ENCODE assay signal across 24 mouse cellular contexts in the genomic region with DNA sequence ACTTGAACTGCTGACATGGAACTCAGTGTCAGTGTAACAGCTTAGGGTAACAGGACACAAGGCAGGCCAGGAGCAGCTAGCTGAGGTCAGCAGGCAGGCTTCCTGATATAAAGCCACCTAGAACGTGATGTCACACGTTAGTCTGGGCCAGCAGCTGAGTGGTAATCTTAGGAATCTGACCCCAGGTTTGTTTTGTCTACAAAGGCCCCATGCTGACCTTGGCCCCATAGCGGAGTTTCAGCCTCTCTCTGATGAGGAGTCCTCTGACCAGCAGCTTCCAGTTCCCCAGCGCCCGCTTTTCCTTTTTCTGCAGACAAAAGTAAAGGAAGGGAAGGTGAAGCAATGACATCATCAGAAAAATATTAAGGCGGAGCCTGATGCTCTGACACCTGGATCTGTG. TPM values are rescaled to one million over a fixed set of nuclear protein-coding genes. Genes with fewer than 3 reads are reported as not detected.
DNase-seq lines count a peak whose midpoint lies in the region; ATAC-seq and TF ChIP-seq lines count a peak whose summit lies in the region.
"Had no signal": no experiment of that assay in that cellular context is flagged by ENCODE, and none has a peak within 500 bp of the region (broad histone marks: within the 10 kb centered on the region; RNA-seq: fewer than 3 reads in every experiment).

No protein-coding gene starts in this region.

- no peak overlapping the region for H3K4me3 ChIP-seq in hindbrain, embryonic 10.5 days
- no peak overlapping the region for H3K4me3 ChIP-seq in hindbrain, embryonic 16.5 days (ENCODE audit: low read length)
- no peak overlapping the region for H3K4me3 ChIP-seq in liver, adult 2 months (ENCODE audit: insufficient read depth, low read depth, low read length)
- no peak overlapping the region for H3K4me3 ChIP-seq in intestine, postnatal 0 days (ENCODE audit: low read depth, low read length)
- no peak overlapping the region for H3K4me3 ChIP-seq in midbrain, embryonic 15.5 days
- H3K4me3 ChIP-seq in forebrain, embryonic 15.5 days: no peak overlapping the region
- H3K4me3 ChIP-seq: embryonic facial prominence, embryonic 12.5 days; embryonic facial prominence, embryonic 15.5 days; heart, embryonic 12.5 days; heart, embryonic 15.5 days had no signal

- no peaks in the 10 kb centered on the region for H3K27me3 ChIP-seq in hindbrain, embryonic 10.5 days (ENCODE audit: insufficient read depth, poor library complexity, severe bottlenecking)
- no peaks in the 10 kb centered on the region for H3K27me3 ChIP-seq in hindbrain, embryonic 16.5 days (replicated peaks; ENCODE audit: control insufficient read depth, insufficient read depth, low read length)
- no peaks in the 10 kb centered on the region for H3K27me3 ChIP-seq in liver, adult 2 months (ENCODE audit: control insufficient read depth, insufficient read depth, low read length)
- no peaks in the 10 kb centered on the region for H3K27me3 ChIP-seq in intestine, postnatal 0 days (replicated peaks; ENCODE audit: control insufficient read depth, insufficient read depth, low read length)
- H3K27me3 ChIP-seq in midbrain, embryonic 15.5 days (replicated peaks): no peaks in the 10 kb centered on the region
- H3K27me3 ChIP-seq in forebrain, embryonic 15.5 days: no peaks in the 10 kb centered on the region
- H3K27me3 ChIP-seq: embryonic facial prominence, embryonic 12.5 days; embryonic facial prominence, embryonic 15.5 days; heart, embryonic 12.5 days; heart, embryonic 15.5 days had no signal

- peaks cover 20% of the 10 kb centered on the region for H3K4me1 ChIP-seq in hindbrain, embryonic 10.5 days (replicated peaks)
- H3K4me1 ChIP-seq in hindbrain, embryonic 16.5 days (ENCODE audit: control insufficient read depth, insufficient read depth, low read depth, low read length): no peaks in the 10 kb centered on the region
- H3K4me1 ChIP-seq in liver, adult 2 months (ENCODE audit: control insufficient read depth, insufficient read depth, low read length): peaks cover 3% of the 10 kb centered on the region; the same call in 1 of the 2 replicates
- no peaks in the 10 kb centered on the region for H3K4me1 ChIP-seq in intestine, postnatal 0 days (replicated peaks; ENCODE audit: control insufficient read depth, insufficient read depth, low read length)
- H3K4me1 ChIP-seq in midbrain, embryonic 15.5 days: no peaks in the 10 kb centered on the region
- H3K4me1 ChIP-seq in forebrain, embryonic 15.5 days: no peaks in the 10 kb centered on the region
- H3K4me1 ChIP-seq: embryonic facial prominence, embryonic 12.5 days; embryonic facial prominence, embryonic 15.5 days had no signal

- H3K27ac ChIP-seq in hindbrain, embryonic 10.5 days: peak overlapping the region; percentile 29; the same call in 1 of the 2 replicates
- H3K27ac ChIP-seq in hindbrain, embryonic 16.5 days (ENCODE audit: low read depth, low read length): no peak overlapping the region
- H3K27ac ChIP-seq in liver, adult 2 months (replicated peaks; ENCODE audit: insufficient read depth, low read depth, low read length): no peak overlapping the region
- H3K27ac ChIP-seq in intestine, postnatal 0 days (ENCODE audit: low read depth, low read length): peak overlapping the region; percentile 28; the same call in 1 of the 2 replicates
- H3K27ac ChIP-seq in midbrain, embryonic 15.5 days: no peak overlapping the region
- no peak overlapping the region for H3K27ac ChIP-seq in forebrain, embryonic 15.5 days (replicated peaks)
- H3K27ac ChIP-seq: embryonic facial prominence, embryonic 12.5 days; embryonic facial prominence, embryonic 15.5 days; heart, embryonic 15.5 days; hindbrain, embryonic 14.5 days had no signal

- peaks cover 95% of the 10 kb centered on the region for H3K36me3 ChIP-seq in hindbrain, embryonic 10.5 days
- H3K36me3 ChIP-seq in hindbrain, embryonic 16.5 days (ENCODE audit: control insufficient read depth, insufficient read depth, low read length): peaks cover 39% of the 10 kb centered on the region
- peaks cover 27% of the 10 kb centered on the region for H3K36me3 ChIP-seq in liver, adult 2 months (ENCODE audit: control insufficient read depth, insufficient read depth, low read length)
- peaks cover 66% of the 10 kb centered on the region for H3K36me3 ChIP-seq in intestine, postnatal 0 days (ENCODE audit: control insufficient read depth, insufficient read depth)
- H3K36me3 ChIP-seq in midbrain, embryonic 15.5 days (replicated peaks): peaks cover 50% of the 10 kb centered on the region; the same call in 1 of the 2 replicates
- H3K36me3 ChIP-seq in forebrain, embryonic 15.5 days: peaks cover 55% of the 10 kb centered on the region

- no peaks in the 10 kb centered on the region for H3K9me3 ChIP-seq in hindbrain, embryonic 10.5 days
- no peaks in the 10 kb centered on the region for H3K9me3 ChIP-seq in hindbrain, embryonic 16.5 days (ENCODE audit: control insufficient read depth, low read length)
- H3K9me3 ChIP-seq in intestine, postnatal 0 days (ENCODE audit: control insufficient read depth): no peaks in the 10 kb centered on the region
- H3K9me3 ChIP-seq in midbrain, embryonic 15.5 days: no peaks in the 10 kb centered on the region
- H3K9me3 ChIP-seq in forebrain, embryonic 15.5 days: no peaks in the 10 kb centered on the region
- H3K9me3 ChIP-seq: embryonic facial prominence, embryonic 12.5 days; embryonic facial prominence, embryonic 15.5 days; heart, embryonic 12.5 days; heart, embryonic 15.5 days had no signal

- DNase-seq in hindbrain, embryonic 10.5 days (ENCODE audit: low spot score): no peak
- peak; percentile 44 for DNase-seq in liver, adult 2 months (ENCODE audit: extremely low read depth, low read depth, low spot score)
- no peak for DNase-seq in liver
- DNase-seq in 416B (ENCODE audit: low read depth): peak; percentile 16
- DNase-seq: adrenal gland, postnatal 10 days; cerebellum, adult 11 months; cerebellum, adult 2 months; cerebellum, adult 9-11 months; cerebellum, postnatal 25 days; gastrocnemius, postnatal 25 days; heart, adult 18-20 months; heart, postnatal 10 days; heart, postnatal 36 days had no signal

- no peak for ATAC-seq in hindbrain, embryonic 16.5 days
- peak; percentile 52 for ATAC-seq in intestine, postnatal 0 days
- ATAC-seq in midbrain, embryonic 15.5 days (replicated peaks): no peak
- no peak for ATAC-seq in forebrain, embryonic 15.5 days (replicated peaks)
- ATAC-seq: activated CD4-positive, CD25-positive, alpha-beta regulatory T cell, adult 4 months; forebrain, embryonic 14.5 days had no signal

- WGBS in hindbrain, embryonic 10.5 days: 70% methylated on average over 6 of the region's 6 CpGs
- WGBS in hindbrain, embryonic 16.5 days: 75% methylated on average over 6 of the region's 6 CpGs
- WGBS in liver, adult 2 months: 68% methylated on average over 6 of the region's 6 CpGs
- WGBS in intestine, postnatal 0 days: 56% methylated on average over 6 of the region's 6 CpGs
- WGBS in midbrain, embryonic 15.5 days: 70% methylated on average over 6 of the region's 6 CpGs
- 77% methylated on average over 6 of the region's 6 CpGs for WGBS in forebrain, embryonic 15.5 days

- no peak overlapping the region for H3K4me2 ChIP-seq in hindbrain, embryonic 16.5 days (ENCODE audit: low read length)
- H3K4me2 ChIP-seq in intestine, postnatal 0 days (replicated peaks; ENCODE audit: low read depth): no peak overlapping the region
- no peak overlapping the region for H3K4me2 ChIP-seq in midbrain, embryonic 15.5 days
- H3K4me2 ChIP-seq in forebrain, embryonic 15.5 days (replicated peaks): no peak overlapping the region
- H3K4me2 ChIP-seq: embryonic facial prominence, embryonic 12.5 days; embryonic facial prominence, embryonic 15.5 days; heart, embryonic 12.5 days; heart, embryonic 15.5 days; hindbrain, embryonic 14.5 days had no signal

- no peak overlapping the region for H3K9ac ChIP-seq in hindbrain, embryonic 16.5 days (ENCODE audit: low read depth, low read length)
- no peak overlapping the region for H3K9ac ChIP-seq in liver, adult 2 months (ENCODE audit: low read depth, low read length)
- H3K9ac ChIP-seq in intestine, postnatal 0 days (ENCODE audit: low read depth, low read length): no peak overlapping the region
- no peak overlapping the region for H3K9ac ChIP-seq in midbrain, embryonic 15.5 days
- no peak overlapping the region for H3K9ac ChIP-seq in forebrain, embryonic 15.5 days (replicated peaks)
- H3K9ac ChIP-seq: embryonic facial prominence, embryonic 12.5 days; embryonic facial prominence, embryonic 15.5 days; heart, embryonic 12.5 days; heart, embryonic 15.5 days; hindbrain, embryonic 14.5 days had no signal

- no peak for TF ChIP-seq POLR2A in liver, adult 2 months (IDR thresholded peaks at IDR 0.05; ENCODE audit: extremely low read depth, insufficient read depth, low read length)

- TF ChIP-seq CTCF in liver, adult 2 months (IDR thresholded peaks at IDR 0.05; ENCODE audit: low read depth, low read length): no peak
- TF ChIP-seq CTCF in intestine, postnatal 0 days (IDR thresholded peaks at IDR 0.05; ENCODE audit: low read depth): no peak

- no peaks in the 10 kb centered on the region for H3K79me2 ChIP-seq in liver, adult 2 months (ENCODE audit: control insufficient read depth, insufficient read depth, low read length)

RNA-seq across cellular contexts. Expression of gene Tmem43, which starts 17.5 kb away (rescaled TPM):
- polyA plus RNA-seq in hindbrain, embryonic 10.5 days (2016; fragmentation: Nextera tagmentation; extraction: Ambion mirVana): 61.9 and 62.7 TPM in 2 replicates
- polyA plus RNA-seq in hindbrain, embryonic 16.5 days (2015; fragmentation: Nextera tagmentation; extraction: Ambion mirVana): 49.8 and 57.0 TPM in 2 replicates
- total RNA-seq in liver, adult 2 months (2014; rRNA removed): 4.5 and 7.6 TPM in 2 replicates
- polyA plus RNA-seq in liver, adult 2 months (2012; rRNA removed): 8.2 and 9.4 TPM in 2 replicates
- polyA plus RNA-seq in intestine, postnatal 0 days (2015; fragmentation: Nextera tagmentation; extraction: Ambion mirVana): 22.0 and 22.4 TPM in 2 replicates
- 51.6 and 52.0 TPM in 2 replicates for polyA plus RNA-seq in midbrain, embryonic 15.5 days (2015; fragmentation: Nextera tagmentation; extraction: Ambion mirVana)
- polyA plus RNA-seq in forebrain, embryonic 15.5 days (2015; fragmentation: Nextera tagmentation; extraction: Ambion mirVana): 54.1 and 57.0 TPM in 2 replicates

RNA-seq across cellular contexts. Expression of gene Chchd4, which starts 17.7 kb away (rescaled TPM):
- 26.7 and 34.2 TPM in 2 replicates for polyA plus RNA-seq in hindbrain, embryonic 10.5 days (2016; fragmentation: Nextera tagmentation; extraction: Ambion mirVana)
- polyA plus RNA-seq in hindbrain, embryonic 16.5 days (2015; fragmentation: Nextera tagmentation; extraction: Ambion mirVana): 39.1 and 40.8 TPM in 2 replicates
- 4.2 and 5.4 TPM in 2 replicates for total RNA-seq in liver, adult 2 months (2014; rRNA removed)
- polyA plus RNA-seq in liver, adult 2 months (2012; rRNA removed): 4.2 and 4.5 TPM in 2 replicates
- polyA plus RNA-seq in intestine, postnatal 0 days (2015; fragmentation: Nextera tagmentation; extraction: Ambion mirVana): 25.5 and 27.0 TPM in 2 replicates
- 39.6 and 40.7 TPM in 2 replicates for polyA plus RNA-seq in midbrain, embryonic 15.5 days (2015; fragmentation: Nextera tagmentation; extraction: Ambion mirVana)
- 33.4 and 34.5 TPM in 2 replicates for polyA plus RNA-seq in forebrain, embryonic 15.5 days (2015; fragmentation: Nextera tagmentation; extraction: Ambion mirVana)

RNA-seq across cellular contexts. Expression of gene Xpc, which starts 24.7 kb away (rescaled TPM):
- 23.6 and 23.7 TPM in 2 replicates for polyA plus RNA-seq in hindbrain, embryonic 10.5 days (2016; fragmentation: Nextera tagmentation; extraction: Ambion mirVana)
- 15.8 and 17.0 TPM in 2 replicates for polyA plus RNA-seq in hindbrain, embryonic 16.5 days (2015; fragmentation: Nextera tagmentation; extraction: Ambion mirVana)
- total RNA-seq in liver, adult 2 months (2014; rRNA removed): 12.4 and 12.6 TPM in 2 replicates
- polyA plus RNA-seq in liver, adult 2 months (2012; rRNA removed): 4.5 and 5.6 TPM in 2 replicates
- 9.1 and 10.2 TPM in 2 replicates for polyA plus RNA-seq in intestine, postnatal 0 days (2015; fragmentation: Nextera tagmentation; extraction: Ambion mirVana)
- 20.6 and 21.9 TPM in 2 replicates for polyA plus RNA-seq in midbrain, embryonic 15.5 days (2015; fragmentation: Nextera tagmentation; extraction: Ambion mirVana)
- 20.8 and 21.7 TPM in 2 replicates for polyA plus RNA-seq in forebrain, embryonic 15.5 days (2015; fragmentation: Nextera tagmentation; extraction: Ambion mirVana)

RNA-seq across cellular contexts. Expression of gene Lsm3, which starts 24.7 kb away (rescaled TPM):
- polyA plus RNA-seq in hindbrain, embryonic 10.5 days (2016; fragmentation: Nextera tagmentation; extraction: Ambion mirVana): 340 and 380 TPM in 2 replicates
- 136 and 139 TPM in 2 replicates for polyA plus RNA-seq in hindbrain, embryonic 16.5 days (2015; fragmentation: Nextera tagmentation; extraction: Ambion mirVana)
- total RNA-seq in liver, adult 2 months (2014; rRNA removed): 11.5 and 19.6 TPM in 2 replicates
- 3.2 and 3.5 TPM in 2 replicates for polyA plus RNA-seq in liver, adult 2 months (2012; rRNA removed)
- 133 and 139 TPM in 2 replicates for polyA plus RNA-seq in intestine, postnatal 0 days (2015; fragmentation: Nextera tagmentation; extraction: Ambion mirVana)
- 149 and 152 TPM in 2 replicates for polyA plus RNA-seq in midbrain, embryonic 15.5 days (2015; fragmentation: Nextera tagmentation; extraction: Ambion mirVana)
- polyA plus RNA-seq in forebrain, embryonic 15.5 days (2015; fragmentation: Nextera tagmentation; extraction: Ambion mirVana): 181 and 185 TPM in 2 replicates

Comparison
In these comparisons a context has a peak if more than half of its experiments do, and no peak if none do; other contexts are left out.
1. DNase-seq: peak in liver, adult 2 months (single experiment) and 416B (single experiment); none in hindbrain, embryonic 10.5 days (single experiment) and liver (single experiment).
2. H3K27ac ChIP-seq: peak in hindbrain, embryonic 10.5 days (single experiment) and intestine, postnatal 0 days (single experiment); none in hindbrain, embryonic 16.5 days (single experiment), liver, adult 2 months (single experiment), midbrain, embryonic 15.5 days (single experiment) and forebrain, embryonic 15.5 days (single experiment).